Mouse (Mus musculus) hindbrain, embryonic 13.5 days (tissue): ENCODE measurements around the gene Upf1. TPM values are rescaled to one million over a fixed set of nuclear protein-coding genes. Genes with fewer than 3 reads are reported as not detected.

ENCODE experiments used
- ATAC-seq: fragments of 200-750 bp; cut with Nextera tagmentation; 2 replicates; pipeline ENCODE4 v1.8.0; 2017; ENCODE audit warnings: moderate TSS enrichment; ENCODE audit not compliant: low FRiP score
- H3K27ac ChIP-seq: fragments of 300-500 bp; sonication (generic); 2 replicates; pipeline ENCODE4 v1.5.1; 2015; ENCODE audit warnings: inconsistent platforms, mild to moderate bottlenecking, moderate library complexity
- H3K27me3 ChIP-seq: fragments of 300-500 bp; sonication (generic); 2 replicates; pipeline ENCODE4 v1.6.1; 2015; ENCODE audit warnings: mild to moderate bottlenecking, inconsistent platforms
- H3K36me3 ChIP-seq: fragments of 300-500 bp; sonication (generic); 2 replicates; pipeline ENCODE4 v1.6.1; 2015; ENCODE audit warnings: mild to moderate bottlenecking, inconsistent platforms
- H3K4me1 ChIP-seq: fragments of 300-500 bp; sonication (generic); replicated peaks from 2 replicates; pipeline ENCODE4 v1.6.1; 2015; ENCODE audit warnings: inconsistent platforms
- H3K4me2 ChIP-seq: fragments of 300-500 bp; sonication (generic); 2 replicates; pipeline ENCODE4 v1.6.1; 2015; ENCODE audit warnings: inconsistent platforms, mild to moderate bottlenecking, moderate library complexity
- H3K4me3 ChIP-seq: fragments of 300-500 bp; sonication (generic); 2 replicates; pipeline ENCODE4 v1.5.1; 2015; ENCODE audit warnings: mild to moderate bottlenecking, inconsistent platforms
- H3K9ac ChIP-seq: fragments of 300-500 bp; sonication (generic); 2 replicates; pipeline ENCODE4 v1.6.1; 2015; ENCODE audit warnings: mild to moderate bottlenecking, inconsistent platforms
- H3K9me3 ChIP-seq: fragments of 300-500 bp; sonication (generic); 2 replicates; pipeline ENCODE4 v1.6.1; 2016; ENCODE audit warnings: inconsistent platforms
- WGBS: fragments of 180-500 bp; shearing (Covaris S2); methylation state at CpG from one replicate; pipeline ENCODE4 v1.1.7; 2015; 5-methylcytosine and 5-hydroxymethylcytosine counted together
- polyA plus RNA-seq: library from polyadenylated mRNA; unstranded; fragments of >200 nt; fragmentation: Nextera tagmentation; extraction: Ambion mirVana; gene quantifications from 2 replicates; pipeline ENCODE4 v1.2.1, GENCODE M21; 2015

Gene Upf1
- polyA plus RNA-seq, 1 experiment from 2014 or later: 15.9 TPM

DNA sequence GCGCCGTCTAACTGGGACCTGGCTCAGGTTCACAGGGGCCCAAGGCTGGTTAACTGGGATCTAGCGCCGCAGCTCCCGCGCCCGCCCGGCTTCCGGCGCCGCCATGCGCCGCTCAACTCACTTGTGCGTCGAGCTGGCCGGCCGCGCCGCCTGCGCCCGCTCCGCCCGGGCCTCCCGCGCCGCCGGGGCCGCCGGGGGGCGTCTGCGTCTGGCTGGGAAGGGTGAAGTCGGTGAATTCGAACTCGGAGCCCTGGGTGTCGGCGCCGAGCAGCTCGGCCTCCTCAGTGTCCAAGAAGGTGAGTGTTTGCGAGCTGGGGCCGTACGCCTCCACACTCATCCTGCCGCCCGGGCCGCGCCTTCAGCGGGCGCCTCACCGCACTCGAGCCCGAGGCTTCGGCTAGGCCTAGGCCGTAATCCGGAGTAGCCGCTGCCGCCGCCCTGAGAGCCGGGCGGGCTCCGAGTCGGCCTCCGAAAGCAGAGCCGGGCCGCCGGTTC, 374 bp downstream of the Upf1 start:
- Histone ChIP-seq H3K4me1 (peaks cover 56% of the 10 kb centered on the region), H3K4me2 (peak overlapping the region; percentile 100), H3K36me3 (peaks cover 15% of the 10 kb centered on the region), H3K27ac (peak overlapping the region; percentile 92), H3K9ac (peak overlapping the region; percentile 100), H3K9me3 (no peaks in the 10 kb centered on the region), H3K27me3 (0 out of 2 replicates have a peak, but pooled peaks cover 4% of the 10 kb centered on the region), H3K4me3 (peak overlapping the region; percentile 100)
- WGBS: 0% methylated on average over 53 of the region's 64 CpGs
- ATAC-seq: peak; percentile 44

DNA sequence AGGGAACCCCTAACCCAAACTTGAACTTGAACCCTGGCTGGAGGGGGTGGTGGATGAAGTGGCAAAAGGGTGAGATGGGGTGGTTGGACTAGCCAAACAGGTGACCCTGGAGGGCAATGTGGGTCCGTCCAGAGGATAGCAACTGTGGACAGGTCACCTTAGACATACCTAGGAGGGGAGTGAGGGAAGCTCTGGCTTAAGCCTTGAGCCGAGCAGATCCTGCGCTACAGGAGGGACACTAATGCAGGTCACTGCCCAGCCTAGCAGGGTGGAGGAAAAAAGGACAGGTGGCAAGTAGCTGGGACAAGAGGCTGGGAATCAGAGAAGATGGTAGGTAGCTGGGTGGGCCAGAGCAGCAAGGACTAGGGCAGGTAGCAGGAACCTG, 1.1 kb downstream of the Upf1 start:
- no peak for ATAC-seq
- no peaks in the 10 kb centered on the region for H3K9me3 ChIP-seq
- H3K27me3 ChIP-seq: 0 out of 2 replicates have a peak, but pooled peaks cover 4% of the 10 kb centered on the region
- peak overlapping the region; percentile 100 for H3K9ac ChIP-seq
- H3K27ac ChIP-seq: no peak overlapping the region
- peaks cover 15% of the 10 kb centered on the region for H3K36me3 ChIP-seq
- H3K4me2 ChIP-seq: peak overlapping the region; percentile 100
- H3K4me3 ChIP-seq: peak overlapping the region; percentile 100
- WGBS: 35% methylated on average over 3 of the region's 3 CpGs
- peaks cover 58% of the 10 kb centered on the region for H3K4me1 ChIP-seq

- H3K9ac ChIP-seq: peak overlapping the region; percentile 100
- peak overlapping the region; percentile 100 for H3K4me2 ChIP-seq
- no peak overlapping the region for H3K27ac ChIP-seq
- H3K36me3 ChIP-seq: peaks cover 18% of the 10 kb centered on the region
- H3K4me3 ChIP-seq: peak overlapping the region; percentile 100
- H3K27me3 ChIP-seq: no peaks in the 10 kb centered on the region
- 63% methylated on average over 15 of the region's 15 CpGs for WGBS
- no peaks in the 10 kb centered on the region for H3K9me3 ChIP-seq
- peaks cover 58% of the 10 kb centered on the region for H3K4me1 ChIP-seq
- no peak for ATAC-seq
Measured at GRCm38 (mm10) chr8:70351035-70351999, 1.8 kb downstream of the Upf1 start.

GRCm38 (mm10) chr8:70347860-70348420, 5.1 kb downstream of the Upf1 start:
- no peak for ATAC-seq
- peaks cover 34% of the 10 kb centered on the region for H3K36me3 ChIP-seq

GRCm38 (mm10) chr8:70347443-70347842, 5.6 kb downstream of the Upf1 start:
- peaks cover 39% of the 10 kb centered on the region for H3K36me3 ChIP-seq

More at GRCm38 (mm10) chr8:70347860-70348420, 5.1 kb downstream of the Upf1 start:
- peak overlapping the region; percentile 49; the same call in 1 of the 2 replicates for H3K9ac ChIP-seq
- no peak overlapping the region for H3K27ac ChIP-seq
- no peaks in the 10 kb centered on the region for H3K27me3 ChIP-seq
- H3K4me2 ChIP-seq: no peak overlapping the region
- no peaks in the 10 kb centered on the region for H3K9me3 ChIP-seq
- H3K4me3 ChIP-seq: no peak overlapping the region
- WGBS: 74% methylated on average over 1 of the region's 1 CpGs
- peaks cover 58% of the 10 kb centered on the region for H3K4me1 ChIP-seq

DNA sequence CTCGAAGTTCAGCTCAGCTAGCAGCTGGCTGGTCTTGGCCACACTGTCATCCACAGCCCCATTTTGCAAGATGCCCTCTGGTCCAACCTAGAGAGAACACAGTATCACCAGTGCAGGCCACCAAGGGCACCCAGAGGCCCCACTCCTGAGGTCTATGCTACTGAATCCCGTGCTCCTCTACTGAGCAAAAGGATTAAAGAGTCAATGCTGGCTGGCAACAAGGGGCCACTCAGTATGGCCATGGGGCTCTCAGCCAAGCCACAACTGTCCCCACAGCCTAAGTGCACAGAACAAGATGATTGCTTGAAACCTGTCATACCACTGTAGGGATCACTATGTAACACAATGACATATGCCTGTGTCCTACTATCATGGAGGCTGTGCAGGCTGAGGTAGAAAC, 8.8 kb downstream of the Upf1 start:
- ATAC-seq: no peak
- peaks cover 66% of the 10 kb centered on the region for H3K36me3 ChIP-seq

More at GRCm38 (mm10) chr8:70347443-70347842, 5.6 kb downstream of the Upf1 start:
- no peak for ATAC-seq
- Histone ChIP-seq H3K27ac (no peak overlapping the region), H3K9ac (0 out of 2 replicates have a peak overlapping the region, but pooled peaks have one; percentile 49), H3K9me3 (no peaks in the 10 kb centered on the region), H3K27me3 (no peaks in the 10 kb centered on the region), H3K4me3 (no peak overlapping the region), H3K4me2 (no peak overlapping the region), H3K4me1 (peaks cover 60% of the 10 kb centered on the region)
- whole genome bisulfite sequencing: 95% methylated on average over 4 of the region's 4 CpGs

DNA sequence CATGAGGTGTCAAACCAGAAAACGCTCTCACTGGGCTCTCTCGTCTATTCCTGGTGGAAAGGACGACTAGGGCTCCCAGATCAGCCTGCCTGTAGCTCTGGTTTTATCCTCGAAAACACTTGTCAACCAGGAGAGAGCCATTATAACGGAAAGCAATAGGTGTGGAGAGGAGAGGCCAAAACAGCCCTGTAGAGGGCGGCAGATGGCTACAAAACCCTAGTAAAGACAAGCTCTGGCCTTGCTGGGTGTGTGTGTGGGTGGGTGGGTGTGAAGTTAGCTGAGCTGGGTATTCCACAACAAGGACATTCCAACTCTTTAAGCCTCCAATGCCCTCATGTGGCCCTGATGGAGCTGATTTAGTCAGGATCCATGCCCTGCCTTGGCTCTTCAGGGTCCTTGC, 9.4 kb downstream of the Upf1 start:
- WGBS: 54% methylated on average over 6 of the region's 6 CpGs

More for the DNA sequence above, 8.8 kb downstream of the Upf1 start:
- Histone ChIP-seq H3K4me2 (no peak overlapping the region), H3K9me3 (no peaks in the 10 kb centered on the region), H3K4me3 (no peak overlapping the region), H3K9ac (peak overlapping the region; percentile 39), H3K4me1 (peaks cover 28% of the 10 kb centered on the region), H3K27ac (no peak overlapping the region), H3K27me3 (no peaks in the 10 kb centered on the region)
- 98% methylated on average over 2 of the region's 2 CpGs for WGBS

DNA sequence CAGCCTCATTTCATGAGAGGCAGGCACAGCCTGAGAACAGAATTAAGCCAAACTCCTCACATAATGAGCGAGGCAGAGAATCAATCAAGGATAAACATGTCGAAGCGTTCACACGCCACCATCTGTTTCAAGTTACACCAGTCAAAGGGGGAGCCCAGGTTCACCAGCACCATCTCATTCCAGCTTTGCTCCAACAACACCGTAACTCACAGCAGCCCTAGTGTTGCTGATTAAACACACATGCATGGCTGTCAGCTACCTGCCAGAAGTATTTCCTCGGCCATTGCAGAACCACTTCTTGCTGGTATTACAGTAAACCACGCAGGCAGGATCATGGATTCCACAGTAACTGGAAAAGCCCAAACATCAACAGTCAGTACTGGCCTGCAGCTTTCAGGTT, 10.0 kb downstream of the Upf1 start:
- Histone ChIP-seq H3K4me1 (peaks cover 16% of the 10 kb centered on the region), H3K9ac (no peak overlapping the region), H3K27me3 (no peaks in the 10 kb centered on the region), H3K4me3 (no peak overlapping the region), H3K36me3 (peaks cover 68% of the 10 kb centered on the region), H3K4me2 (no peak overlapping the region), H3K27ac (no peak overlapping the region), H3K9me3 (no peaks in the 10 kb centered on the region)
- ATAC-seq: no peak
- 81% methylated on average over 7 of the region's 7 CpGs for WGBS

More for the DNA sequence above, 9.4 kb downstream of the Upf1 start:
- Histone ChIP-seq H3K4me1 (peaks cover 23% of the 10 kb centered on the region), H3K36me3 (peaks cover 66% of the 10 kb centered on the region), H3K4me2 (no peak overlapping the region), H3K9ac (no peak overlapping the region), H3K27me3 (no peaks in the 10 kb centered on the region), H3K9me3 (no peaks in the 10 kb centered on the region), H3K27ac (no peak overlapping the region), H3K4me3 (no peak overlapping the region)
- 0 out of 2 replicates have a peak, but pooled peaks have one; percentile 46 for ATAC-seq

DNA sequence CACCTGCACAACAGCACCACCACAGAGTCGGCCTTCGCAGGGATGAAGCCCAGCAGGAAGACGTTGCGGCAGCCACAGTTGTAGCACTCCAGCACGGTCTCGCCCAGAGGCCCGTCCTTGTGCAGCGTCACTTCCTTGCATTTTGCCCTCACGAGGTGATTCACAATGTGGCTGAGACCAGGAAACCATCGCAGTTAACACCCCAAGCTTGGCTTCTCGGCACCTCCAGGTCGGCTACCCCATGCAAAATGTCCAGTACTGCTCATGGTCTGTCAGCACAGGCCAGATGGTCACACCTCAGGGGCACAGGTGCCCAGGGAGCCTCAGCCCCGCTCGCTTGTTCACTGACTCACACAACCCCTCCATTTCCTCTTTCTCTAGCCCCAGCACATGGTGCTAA, 11.1 kb downstream of the Upf1 start:
- Histone ChIP-seq H3K9me3 (no peaks in the 10 kb centered on the region), H3K4me3 (no peak overlapping the region), H3K27me3 (no peaks in the 10 kb centered on the region), H3K27ac (no peak overlapping the region), H3K9ac (no peak overlapping the region), H3K4me1 (peaks cover 10% of the 10 kb centered on the region; the same call in 1 of the 2 replicates), H3K4me2 (no peak overlapping the region), H3K36me3 (peaks cover 78% of the 10 kb centered on the region)
- 94% methylated on average over 14 of the region's 14 CpGs for WGBS
- no peak for ATAC-seq

DNA sequence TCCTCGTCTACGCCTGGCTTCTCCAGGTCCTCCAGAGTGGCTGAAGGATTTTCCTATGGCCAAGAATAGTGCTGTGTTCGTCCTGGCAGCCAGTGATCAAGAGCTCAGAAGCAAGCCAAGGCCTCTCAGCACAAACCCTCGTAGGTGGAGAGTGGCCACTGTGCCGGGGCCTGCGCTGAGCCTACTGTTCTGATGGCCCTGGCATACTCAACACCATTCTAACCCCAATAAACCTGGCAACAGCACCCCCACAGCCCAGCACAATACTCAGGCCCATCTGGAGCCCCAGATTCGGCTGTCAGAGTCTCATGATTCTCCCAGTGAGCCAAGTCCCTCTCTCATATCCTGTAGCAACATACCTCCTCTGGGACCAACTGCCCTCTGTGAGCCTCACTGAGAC, 12.4 kb downstream of the Upf1 start:
- no peak overlapping the region for H3K27ac ChIP-seq
- H3K9ac ChIP-seq: no peak overlapping the region
- no peaks in the 10 kb centered on the region for H3K9me3 ChIP-seq
- peaks cover 7% of the 10 kb centered on the region; the same call in 1 of the 2 replicates for H3K4me1 ChIP-seq
- no peak overlapping the region for H3K4me2 ChIP-seq
- no peak overlapping the region for H3K4me3 ChIP-seq
- H3K27me3 ChIP-seq: no peaks in the 10 kb centered on the region
- ATAC-seq: no peak
- WGBS: 92% methylated on average over 7 of the region's 7 CpGs
- peaks cover 84% of the 10 kb centered on the region for H3K36me3 ChIP-seq

- 93% methylated on average over 7 of the region's 7 CpGs for WGBS
- no peak for ATAC-seq
- no peaks in the 10 kb centered on the region for H3K27me3 ChIP-seq
- H3K4me1 ChIP-seq: 0 out of 2 replicates have a peak, but pooled peaks cover 2% of the 10 kb centered on the region
- H3K4me2 ChIP-seq: no peak overlapping the region
- H3K9me3 ChIP-seq: no peaks in the 10 kb centered on the region
- H3K9ac ChIP-seq: no peak overlapping the region
- no peak overlapping the region for H3K4me3 ChIP-seq
- no peak overlapping the region for H3K27ac ChIP-seq
- peaks cover 98% of the 10 kb centered on the region for H3K36me3 ChIP-seq
Measured at GRCm38 (mm10) chr8:70338931-70339330, 14.1 kb downstream of the Upf1 start.

- Histone ChIP-seq H3K4me2 (no peak overlapping the region), H3K27me3 (peaks cover 15% of the 10 kb centered on the region; the same call in 1 of the 2 replicates), H3K4me3 (no peak overlapping the region), H3K9me3 (no peaks in the 10 kb centered on the region), H3K4me1 (peaks cover 32% of the 10 kb centered on the region), H3K27ac (no peak overlapping the region), H3K36me3 (peaks cover 93% of the 10 kb centered on the region), H3K9ac (peak overlapping the region; percentile 14; the same call in 1 of the 2 replicates)
- ATAC-seq: no peak
- 95% methylated on average over 6 of the region's 6 CpGs for WGBS
Measured at GRCm38 (mm10) chr8:70332878-70333202, 20.2 kb downstream of the Upf1 start.
